Mouse (Mus musculus): Measurements from ENCODE around the gene Stk25.

DNA sequence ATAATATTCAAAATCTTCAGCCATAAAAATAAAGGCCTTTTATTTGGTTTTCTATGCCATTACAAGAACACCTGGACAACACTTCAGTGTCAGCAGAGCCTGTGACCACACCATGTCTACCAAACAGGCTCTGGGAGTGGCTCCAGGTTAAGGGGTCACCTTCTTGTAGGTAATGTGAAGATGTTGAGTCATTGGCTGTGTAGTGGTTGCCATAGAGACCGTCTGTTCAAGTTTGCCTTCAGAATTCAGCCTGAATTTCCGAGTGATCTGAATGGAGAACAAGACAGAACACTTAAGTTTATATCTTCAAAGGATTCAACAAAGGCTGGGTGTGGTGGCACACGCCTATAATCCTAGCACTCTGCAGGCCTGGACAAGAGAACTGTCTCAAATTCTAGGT is 46.9 kb upstream of the Stk25 start:
- TF ChIP-seq EP300 (IDR thresholded peaks at IDR 0.05; ENCODE audit: low read depth), result no peak
- no peak for TF ChIP-seq CTCF (IDR thresholded peaks at IDR 0.05; ENCODE audit: low read depth)
